ENCODE assay signal across 11 mouse cellular contexts in genomic region chr1:132372354-132372753, GRCm38 (mm10). TPM values are rescaled to one million over a fixed set of nuclear protein-coding genes. Genes with fewer than 3 reads are reported as not detected.
DNase-seq lines count a peak whose midpoint lies in the region; ATAC-seq lines count a peak whose summit lies in the region.
"Had no signal": no experiment of that assay in that cellular context is flagged by ENCODE, and none has a peak within 500 bp of the region (broad histone marks: within the 10 kb centered on the region; RNA-seq: fewer than 3 reads in every experiment).

No protein-coding gene starts in this region.

- H3K4me1 ChIP-seq in embryonic facial prominence, embryonic 10.5 days, result peaks cover 72% of the 10 kb centered on the region
- peaks cover 68% of the 10 kb centered on the region for H3K4me1 ChIP-seq in forebrain, embryonic 13.5 days
- H3K4me1 ChIP-seq in midbrain, embryonic 11.5 days (ENCODE audit: control insufficient read depth, insufficient read depth, low read length), result peaks cover 25% of the 10 kb centered on the region
- peaks cover 30% of the 10 kb centered on the region for H3K4me1 ChIP-seq in intestine, embryonic 16.5 days (ENCODE audit: control insufficient read depth, insufficient read depth, low read length)

- 84% methylated on average over 5 of the region's 5 CpGs for WGBS in embryonic facial prominence, embryonic 10.5 days
- 73% methylated on average over 5 of the region's 5 CpGs for WGBS in forebrain, embryonic 13.5 days
- WGBS in midbrain, embryonic 11.5 days, result 76% methylated on average over 5 of the region's 5 CpGs
- 84% methylated on average over 5 of the region's 5 CpGs for WGBS in intestine, embryonic 16.5 days

- H3K36me3 ChIP-seq in embryonic facial prominence, embryonic 10.5 days (replicated peaks), result peaks cover 61% of the 10 kb centered on the region
- H3K36me3 ChIP-seq in forebrain, embryonic 13.5 days (ENCODE audit: poor library complexity, severe bottlenecking), result peaks cover 31% of the 10 kb centered on the region
- no peaks in the 10 kb centered on the region; the same call in 1 of the 2 replicates for H3K36me3 ChIP-seq in midbrain, embryonic 11.5 days (ENCODE audit: control insufficient read depth, insufficient read depth, low read length)
- H3K36me3 ChIP-seq in intestine, embryonic 16.5 days (ENCODE audit: control insufficient read depth, insufficient read depth, low read length), result no peaks in the 10 kb centered on the region

- H3K4me2 ChIP-seq in forebrain, embryonic 13.5 days, result no peak overlapping the region
- H3K4me2 ChIP-seq in midbrain, embryonic 11.5 days, result no peak overlapping the region
- H3K4me2 ChIP-seq in intestine, embryonic 16.5 days (ENCODE audit: low read depth, low read length), result no peak overlapping the region
- H3K4me2 ChIP-seq: limb, embryonic 15.5 days had no signal

- no peak; the same call in 1 of the 2 replicates for ATAC-seq in forebrain, embryonic 13.5 days
- ATAC-seq in midbrain, embryonic 11.5 days (ENCODE audit: low FRiP score), result peak; percentile 45; the same call in 1 of the 2 replicates
- no peak for ATAC-seq in intestine, embryonic 16.5 days
- ATAC-seq: inflammation-experienced regulatory T-cells, adult 6 months had no signal

- peak; percentile 17 for DNase-seq in kidney, adult 18-20 months
- no peak for DNase-seq in kidney, postnatal 4 days
- DNase-seq in embryonic facial prominence, embryonic 10.5 days (ENCODE audit: low spot score), result no peak
- peak; percentile 88 for DNase-seq in midbrain, embryonic 11.5 days (ENCODE audit: low spot score, missing footprints)
- no peak for DNase-seq in right cerebral cortex, postnatal 4 days
- DNase-seq: gastrocnemius, postnatal 14 days; spleen, adult 18-20 months had no signal

- no peak overlapping the region for H3K4me3 ChIP-seq in embryonic facial prominence, embryonic 10.5 days
- no peak overlapping the region for H3K4me3 ChIP-seq in forebrain, embryonic 13.5 days
- H3K4me3 ChIP-seq in midbrain, embryonic 11.5 days (ENCODE audit: low read depth, low read length), result no peak overlapping the region
- no peak overlapping the region for H3K4me3 ChIP-seq in intestine, embryonic 16.5 days (ENCODE audit: low read length)
- H3K4me3 ChIP-seq: limb, embryonic 15.5 days had no signal

- H3K9ac ChIP-seq in forebrain, embryonic 13.5 days, result no peak overlapping the region
- peak overlapping the region; percentile 31; the same call in 1 of the 2 replicates for H3K9ac ChIP-seq in midbrain, embryonic 11.5 days (ENCODE audit: low read length)
- no peak overlapping the region for H3K9ac ChIP-seq in intestine, embryonic 16.5 days (ENCODE audit: low read depth, low read length)
- H3K9ac ChIP-seq: limb, embryonic 15.5 days had no signal

- H3K9me3 ChIP-seq in embryonic facial prominence, embryonic 10.5 days, result no peaks in the 10 kb centered on the region
- no peaks in the 10 kb centered on the region for H3K9me3 ChIP-seq in forebrain, embryonic 13.5 days (replicated peaks)
- no peaks in the 10 kb centered on the region for H3K9me3 ChIP-seq in midbrain, embryonic 11.5 days (ENCODE audit: control insufficient read depth, low read length)
- H3K9me3 ChIP-seq in intestine, embryonic 16.5 days (ENCODE audit: control insufficient read depth, low read length), result no peaks in the 10 kb centered on the region
- H3K9me3 ChIP-seq: limb, embryonic 15.5 days had no signal

- H3K27me3 ChIP-seq in embryonic facial prominence, embryonic 10.5 days (replicated peaks; ENCODE audit: low read depth, poor library complexity, severe bottlenecking), result no peaks in the 10 kb centered on the region
- H3K27me3 ChIP-seq in forebrain, embryonic 13.5 days, result no peaks in the 10 kb centered on the region
- H3K27me3 ChIP-seq in midbrain, embryonic 11.5 days (ENCODE audit: control insufficient read depth, insufficient read depth, low read length), result no peaks in the 10 kb centered on the region
- no peaks in the 10 kb centered on the region for H3K27me3 ChIP-seq in intestine, embryonic 16.5 days (replicated peaks; ENCODE audit: control insufficient read depth, insufficient read depth, low read length)
- H3K27me3 ChIP-seq: limb, embryonic 15.5 days had no signal

- H3K27ac ChIP-seq in embryonic facial prominence, embryonic 10.5 days (replicated peaks), result peak overlapping the region; percentile 41; the same call in 1 of the 2 replicates
- peak overlapping the region; percentile 73 for H3K27ac ChIP-seq in forebrain, embryonic 13.5 days
- H3K27ac ChIP-seq in midbrain, embryonic 11.5 days (ENCODE audit: low read depth, low read length), result peak overlapping the region; percentile 72
- no peak overlapping the region for H3K27ac ChIP-seq in intestine, embryonic 16.5 days (ENCODE audit: low read length)
- H3K27ac ChIP-seq: limb, embryonic 15.5 days had no signal

RNA-seq across cellular contexts. Expression of gene Tmcc2, which starts 18.7 kb away (rescaled TPM):
- polyA plus RNA-seq in embryonic facial prominence, embryonic 10.5 days (2016; fragmentation: Nextera tagmentation; extraction: Ambion mirVana), result 10.2 and 11.7 TPM in 2 replicates
- polyA plus RNA-seq in forebrain, embryonic 13.5 days (2015; fragmentation: Nextera tagmentation; extraction: Ambion mirVana), result 16.7 and 19.7 TPM in 2 replicates
- 8.9 and 11.1 TPM in 2 replicates for polyA plus RNA-seq in midbrain, embryonic 11.5 days (2014; fragmentation: Nextera tagmentation; extraction: Ambion mirVana)
- 9.4 and 12.2 TPM in 2 replicates for polyA plus RNA-seq in intestine, embryonic 16.5 days (2015; fragmentation: Nextera tagmentation; extraction: Ambion mirVana)

RNA-seq across cellular contexts. Expression of gene Dstyk, which starts 45.0 kb away (rescaled TPM):
- 13.2 and 13.5 TPM in 2 replicates for polyA plus RNA-seq in embryonic facial prominence, embryonic 10.5 days (2016; fragmentation: Nextera tagmentation; extraction: Ambion mirVana)
- 10.5 and 12.5 TPM in 2 replicates for polyA plus RNA-seq in forebrain, embryonic 13.5 days (2015; fragmentation: Nextera tagmentation; extraction: Ambion mirVana)
- polyA plus RNA-seq in midbrain, embryonic 11.5 days (2014; fragmentation: Nextera tagmentation; extraction: Ambion mirVana), result 11.6 and 13.0 TPM in 2 replicates
- 6.2 and 6.3 TPM in 2 replicates for polyA plus RNA-seq in intestine, embryonic 16.5 days (2015; fragmentation: Nextera tagmentation; extraction: Ambion mirVana)

RNA-seq across cellular contexts. Expression of gene Nuak2, which starts 56.4 kb away (rescaled TPM):
- 12.6 and 19.6 TPM in 2 replicates for polyA plus RNA-seq in embryonic facial prominence, embryonic 10.5 days (2016; fragmentation: Nextera tagmentation; extraction: Ambion mirVana)
- polyA plus RNA-seq in forebrain, embryonic 13.5 days (2015; fragmentation: Nextera tagmentation; extraction: Ambion mirVana), result 28.8 and 36.5 TPM in 2 replicates
- polyA plus RNA-seq in midbrain, embryonic 11.5 days (2014; fragmentation: Nextera tagmentation; extraction: Ambion mirVana), result 100 and 105 TPM in 2 replicates
- polyA plus RNA-seq in intestine, embryonic 16.5 days (2015; fragmentation: Nextera tagmentation; extraction: Ambion mirVana), result 4.6 and 5.6 TPM in 2 replicates

Comparison
In these comparisons a context has a peak if more than half of its experiments do, and no peak if none do; other contexts are left out.
1. DNase-seq: peak in kidney, adult 18-20 months (single experiment) and midbrain, embryonic 11.5 days (single experiment); none in kidney, postnatal 4 days (0 of 2), embryonic facial prominence, embryonic 10.5 days (single experiment) and right cerebral cortex, postnatal 4 days (single experiment).